Mouse (Mus musculus) liver, embryonic 14.5 days (tissue): ENCODE measurements at regions not wholly inside any gene's neighbourhood (a gene's known extent, or its start where the extent isn't known, plus 50 kb on each side); places are given as distances from the start of the nearest gene placed in this dataset.

Experiments
- ATAC-seq: fragments of 200-750 bp; cut with Nextera tagmentation; 2 replicates; pipeline ENCODE4 v1.8.0; 2017; ENCODE audit warnings: moderate number of reproducible peaks, mild to moderate bottlenecking, moderate library complexity; ENCODE audit not compliant: insufficient read depth
- DNase-seq, 3 experiments: peaks; one replicate each; pipeline ENCODE4 v3.0.0-alpha.2; 2012 to 2013; ENCODE audit warnings: low read depth in 3 of 3, low spot score in 3 of 3
- H3K27ac ChIP-seq: fragments of 300-500 bp; sonication (generic); 2 replicates; pipeline ENCODE4 v1.5.1; 2014; ENCODE audit warnings: moderate library complexity, mild to moderate bottlenecking, control low read depth, inconsistent platforms
- H3K27me3 ChIP-seq: fragments of 300-500 bp; sonication (generic); 2 replicates; pipeline ENCODE4 v1.6.1; 2014; ENCODE audit warnings: mild to moderate bottlenecking, low read length, moderate library complexity; ENCODE audit not compliant: control insufficient read depth, insufficient read depth
- H3K36me3 ChIP-seq: fragments of 300-500 bp; sonication (generic); replicated peaks from 2 replicates; pipeline ENCODE4 v1.6.1; 2014; ENCODE audit warnings: low read depth; ENCODE audit not compliant: control insufficient read depth, insufficient read depth
- H3K4me1 ChIP-seq, 2 experiments: fragments of 200-500 bp in 1 of 2; fragments of 300-500 bp in 1 of 2; sonication (generic) in 1 of 2; replicated peaks; 2 replicates each; pipeline ENCODE4 v1.6.1; 2012 to 2014; ENCODE audit warnings: antibody characterized with exemption in 1 of 2, inconsistent platforms in 1 of 2, low read length in 1 of 2; ENCODE audit not compliant: control insufficient read depth in 2 of 2, insufficient read depth in 2 of 2
- H3K4me2 ChIP-seq: fragments of 300-500 bp; sonication (generic); 2 replicates; pipeline ENCODE4 v1.6.1; 2014; ENCODE audit warnings: low read depth, mild to moderate bottlenecking, control low read depth, moderate library complexity
- H3K4me3 ChIP-seq, 2 experiments: fragments of 200-500 bp in 1 of 2; fragments of 300-500 bp in 1 of 2; sonication (generic) in 1 of 2; 2 replicates each; pipeline ENCODE4 v1.5.1; 2012 to 2014; ENCODE audit warnings: low read depth in 2 of 2, low read length in 2 of 2, mild to moderate bottlenecking in 2 of 2, control low read depth in 1 of 2, inconsistent platforms in 1 of 2, moderate library complexity in 1 of 2; ENCODE audit not compliant: insufficient read depth in 1 of 2
- H3K9ac ChIP-seq: fragments of 300-500 bp; sonication (generic); replicated peaks from 2 replicates; pipeline ENCODE4 v1.6.1; 2014; ENCODE audit warnings: mild to moderate bottlenecking, control low read depth, moderate library complexity
- H3K9me3 ChIP-seq: fragments of 300-500 bp; sonication (generic); 2 replicates; pipeline ENCODE4 v1.6.1; 2016; ENCODE audit warnings: low read length, mixed read lengths; ENCODE audit not compliant: control insufficient read depth
- CTCF ChIP-seq: IDR thresholded peaks from 2 replicates; pipeline ENCODE4 v1.5.1; 2016; ENCODE audit warnings: antibody characterized with exemption, low read depth, control low read depth
- EP300 ChIP-seq: IDR thresholded peaks from 2 replicates; pipeline ENCODE4 v1.6.1; 2016; ENCODE audit warnings: antibody characterized with exemption, low read depth
- WGBS: fragments of 180-500 bp; shearing (Covaris S2); extraction: QIAGEN DNeasy Blood & Tissue Kit; methylation state at CpG from one replicate; pipeline ENCODE4 v1.1.7; 2014; ENCODE audit not compliant: insufficient replicate concordance; 5-methylcytosine and 5-hydroxymethylcytosine counted together

- no peaks in the 10 kb centered on the region for H3K9me3 ChIP-seq
- no peak overlapping the region for H3K9ac ChIP-seq
- DNase-seq (no peak), ATAC-seq (no peak)
- H3K27ac ChIP-seq = no peak overlapping the region
- H3K4me1 ChIP-seq = no peaks in the 10 kb centered on the region
- 61% methylated on average over 6 of the region's 6 CpGs for WGBS
- H3K4me3 ChIP-seq = no peak overlapping the region
- no peaks in the 10 kb centered on the region for H3K27me3 ChIP-seq
- H3K4me2 ChIP-seq = no peak overlapping the region
- TF ChIP-seq CTCF = no peak
- no peak for TF ChIP-seq EP300
- no peaks in the 10 kb centered on the region for H3K36me3 ChIP-seq
These were observed 354.3 kb downstream of the Bmp2 start for GRCm38 (mm10) chr2:133906269-133906668.
